Mouse (Mus musculus) thymus, adult 2 months (tissue): ENCODE measurements around the gene Tent4b.

ENCODE experiments used
- CTCF ChIP-seq: fragments of 200-500 bp; IDR thresholded peaks from 2 replicates; pipeline ENCODE4 v1.5.1; 2012; ENCODE audit warnings: mild to moderate bottlenecking, control low read depth, low read length, moderate library complexity, borderline replicate concordance; ENCODE audit not compliant: control insufficient read depth, poor library complexity, insufficient read depth; ENCODE audit errors: extremely low read depth
- POLR2A ChIP-seq: fragments of 200-500 bp; IDR thresholded peaks from 2 replicates; pipeline ENCODE4 v1.6.1; 2012; ENCODE audit warnings: mild to moderate bottlenecking, low read length, control low read depth, moderate library complexity; ENCODE audit not compliant: control insufficient read depth, poor library complexity, insufficient read depth; ENCODE audit errors: extremely low read depth

GRCm38 (mm10) chr8:88184914-88185313 lies 14.1 kb upstream of the Tent4b start:
- TF ChIP-seq CTCF: no peak
- no peak for TF ChIP-seq POLR2A
